Mouse (Mus musculus) embryo, embryonic 10.5 days (tissue): ENCODE data around the gene 1110051M20Rik.

ENCODE experiments used
- DNase-seq: peaks from one replicate; pipeline ENCODE4 v3.0.0-alpha.2; 2015; ENCODE audit warnings: low spot score

Gene 1110051M20Rik

DNA sequence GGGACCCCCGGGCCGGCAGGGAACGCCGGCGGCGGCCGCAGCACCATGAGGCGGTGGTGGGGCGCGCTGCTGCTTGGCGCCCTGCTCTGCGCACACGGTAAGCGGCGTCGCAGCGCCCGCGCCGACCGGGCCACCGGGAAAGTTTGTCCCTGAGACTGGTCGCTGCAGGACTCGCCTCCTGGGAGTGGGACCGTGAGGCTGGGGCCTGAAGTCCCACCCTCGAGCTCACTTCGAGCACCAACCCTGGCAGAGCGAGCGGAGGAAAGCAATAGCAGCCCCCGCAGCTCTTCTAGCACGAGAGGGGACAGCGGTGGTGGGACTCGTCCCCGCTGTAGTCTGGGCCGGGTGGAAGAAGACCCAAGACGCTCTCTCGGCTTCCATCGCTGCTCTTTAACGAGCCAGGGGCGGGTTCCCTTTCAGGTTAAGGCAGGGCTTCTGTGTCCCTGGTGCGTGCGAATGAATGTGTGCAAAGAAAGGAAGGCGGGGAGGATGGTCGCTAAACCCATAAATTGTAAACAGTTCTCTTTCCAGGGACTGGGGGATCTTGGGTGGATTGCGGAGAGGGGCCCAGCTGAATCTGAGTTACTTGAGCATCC lies 13.2 kb upstream of the 1110051M20Rik start:
- DNase-seq: peak; percentile 78

DNA sequence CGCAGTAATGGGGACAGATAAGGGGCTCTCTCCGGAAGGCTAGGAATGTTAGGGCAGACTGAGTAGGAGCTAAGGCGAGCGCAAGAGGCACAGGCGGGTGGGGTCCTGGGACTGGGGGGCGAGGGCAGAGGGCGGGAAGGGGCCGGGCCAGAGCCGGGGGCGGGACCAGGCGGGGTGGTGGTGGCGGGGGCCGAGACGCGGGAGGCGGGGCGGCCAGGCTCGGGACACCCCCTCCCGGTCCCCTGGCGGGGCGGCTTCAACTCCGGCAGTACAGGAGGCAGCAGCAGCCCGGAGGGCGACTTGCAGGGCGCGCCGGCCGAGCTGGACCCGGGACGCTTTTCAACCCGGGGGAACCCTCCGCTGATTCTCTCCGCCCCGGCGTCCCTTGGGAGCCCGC lies 12.8 kb upstream of the 1110051M20Rik start, which contains the start of gene Lrp4:
Gene Lrp4, plus strand, starts transcription at position 253 of the 397 bp plus-strand sequence.
- DNase-seq: no peak

DNA sequence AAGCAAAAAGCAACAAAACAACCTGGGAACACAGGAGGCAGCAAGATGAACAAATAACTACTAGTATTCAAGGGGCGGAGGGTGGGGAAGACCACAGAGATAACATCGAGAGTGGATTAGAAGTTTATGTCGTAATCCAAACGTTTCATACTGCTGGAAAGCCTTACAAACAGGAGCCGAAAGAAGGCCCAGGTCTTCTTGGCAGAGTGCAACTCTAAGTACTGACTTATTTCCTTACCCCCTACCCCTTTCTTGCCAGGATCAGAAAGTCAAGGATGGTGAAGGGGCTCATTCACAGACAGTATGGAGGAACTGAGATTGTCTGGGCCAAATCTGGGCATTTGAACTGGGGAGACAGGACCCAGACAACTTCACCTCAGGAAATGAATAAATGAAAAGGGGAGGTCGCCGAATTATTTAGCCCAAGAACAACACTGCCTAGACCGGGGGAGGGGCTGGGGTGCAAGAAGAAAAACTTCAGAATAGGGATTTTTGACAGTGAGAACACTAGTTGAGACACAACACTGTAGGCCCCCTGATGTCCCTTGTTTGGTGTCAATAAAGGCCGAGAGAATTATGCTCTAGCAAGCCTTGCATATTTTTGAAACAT lies 12.1 kb upstream of the 1110051M20Rik start:
- DNase-seq: no peak

DNA sequence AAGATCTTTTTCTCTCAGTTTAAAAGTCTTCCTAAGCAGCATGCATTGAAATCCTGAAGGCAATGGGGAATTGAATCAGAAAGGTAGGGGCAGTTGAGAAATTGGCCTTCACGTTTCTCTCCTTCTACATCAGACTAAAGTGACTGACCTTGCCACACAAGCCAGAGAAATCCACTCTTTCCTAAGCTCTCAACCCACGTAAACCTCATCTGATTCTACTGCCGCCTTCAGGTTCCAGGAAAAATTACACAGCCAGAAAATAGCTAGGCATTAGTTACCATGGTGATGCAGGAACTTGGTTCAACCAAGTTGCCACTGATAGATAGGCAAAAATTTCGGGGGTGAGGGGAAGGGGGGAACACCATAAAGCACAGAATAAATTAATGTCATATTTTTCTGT lies 11.3 kb upstream of the 1110051M20Rik start:
- peak; percentile 91 for DNase-seq

DNA sequence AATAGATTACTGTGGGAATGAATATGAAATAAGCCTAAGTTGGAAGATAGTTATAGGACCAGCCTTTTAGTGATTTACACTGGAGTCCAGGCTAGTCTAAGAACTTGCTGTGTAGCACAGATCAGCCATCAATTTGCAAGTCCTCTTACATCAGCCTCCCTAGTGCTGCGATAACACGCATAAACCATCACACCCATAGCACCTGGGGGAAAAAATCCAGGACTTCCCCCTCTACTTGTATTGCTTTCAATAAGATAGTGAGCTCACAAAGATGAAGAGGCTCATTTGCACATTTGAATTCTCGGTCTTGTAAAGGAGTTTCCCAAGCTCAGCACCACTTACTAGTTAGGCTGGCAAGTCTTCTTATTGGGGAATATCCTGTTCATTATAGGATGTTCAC lies 9.9 kb upstream of the 1110051M20Rik start:
- no peak for DNase-seq

DNA sequence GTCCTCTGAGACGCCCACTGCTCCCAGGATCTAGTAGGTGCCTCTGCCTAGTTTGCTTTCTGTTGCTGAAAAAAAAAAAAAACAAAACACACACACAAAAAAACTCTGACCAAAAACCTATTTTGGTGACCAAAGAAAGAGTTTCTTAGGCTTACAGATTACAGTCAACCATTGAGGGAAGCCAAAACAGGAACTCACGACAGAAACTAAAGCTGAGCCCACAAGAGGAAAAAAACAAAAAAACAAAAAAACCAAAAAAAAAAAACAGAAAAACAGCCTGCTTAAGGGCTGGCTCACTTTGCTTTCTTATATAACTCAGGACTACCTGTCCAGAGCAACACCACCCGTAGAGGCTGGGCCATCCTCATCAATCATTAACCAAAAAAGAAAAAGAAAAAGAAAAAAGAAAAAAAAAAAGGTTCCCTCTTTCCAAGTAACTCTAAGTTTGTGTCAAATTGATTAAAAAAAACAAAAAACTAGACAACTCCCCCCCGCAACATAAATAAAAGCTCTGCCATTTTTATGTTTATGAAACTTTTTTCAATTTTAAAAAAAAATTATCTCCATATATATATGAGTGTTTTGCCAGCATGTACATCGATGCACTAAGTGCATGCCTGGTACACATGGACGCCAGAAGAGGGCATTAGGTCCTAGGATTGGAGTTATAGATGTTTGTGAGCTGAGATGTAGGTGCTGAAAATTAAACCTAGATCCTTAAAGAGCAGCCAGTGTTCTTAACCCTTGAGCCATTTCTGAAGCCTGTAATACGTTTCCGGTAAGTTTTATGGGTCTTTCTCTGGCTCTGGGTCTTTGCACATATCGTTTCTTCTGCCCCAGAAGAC lies 8.9 kb upstream of the 1110051M20Rik start:
- no peak for DNase-seq

DNA sequence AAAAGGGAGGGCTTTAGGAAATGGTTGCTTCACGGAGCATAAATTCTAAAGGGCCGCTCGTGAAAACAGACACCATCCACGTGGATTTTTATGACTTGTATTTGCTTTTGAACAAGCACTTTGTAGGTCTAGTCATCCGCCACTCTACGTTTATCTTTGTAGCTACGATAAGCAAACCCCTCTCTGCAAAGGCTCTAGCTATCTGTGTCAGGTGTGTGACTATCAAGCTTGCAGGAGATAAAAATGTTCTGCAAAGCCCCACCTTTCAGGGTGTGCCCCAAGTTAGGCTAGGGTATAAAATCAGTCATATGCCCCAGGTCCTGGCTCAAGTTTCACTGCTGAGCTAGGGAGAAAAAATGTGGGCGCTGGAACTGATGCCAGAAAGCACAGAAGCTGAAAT lies 8.2 kb upstream of the 1110051M20Rik start:
- no peak for DNase-seq

DNA sequence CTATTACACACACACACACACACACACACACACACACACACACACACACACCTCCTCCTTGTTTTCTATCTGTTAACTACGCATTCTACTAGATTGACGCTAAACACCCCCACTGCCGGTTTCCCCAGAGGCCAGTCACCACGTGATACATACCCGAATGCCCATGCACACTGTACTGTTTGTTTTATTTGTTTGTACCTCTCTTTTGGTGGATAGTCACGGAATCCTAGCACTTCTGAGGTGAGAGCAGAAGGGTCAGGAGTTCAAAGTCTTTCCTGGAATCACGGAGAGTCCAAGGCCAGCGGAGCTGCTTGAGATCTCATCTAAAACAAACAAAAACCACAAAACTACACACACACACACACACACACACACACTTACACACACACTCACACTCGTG lies 5.8 kb upstream of the 1110051M20Rik start:
- DNase-seq: no peak

DNA sequence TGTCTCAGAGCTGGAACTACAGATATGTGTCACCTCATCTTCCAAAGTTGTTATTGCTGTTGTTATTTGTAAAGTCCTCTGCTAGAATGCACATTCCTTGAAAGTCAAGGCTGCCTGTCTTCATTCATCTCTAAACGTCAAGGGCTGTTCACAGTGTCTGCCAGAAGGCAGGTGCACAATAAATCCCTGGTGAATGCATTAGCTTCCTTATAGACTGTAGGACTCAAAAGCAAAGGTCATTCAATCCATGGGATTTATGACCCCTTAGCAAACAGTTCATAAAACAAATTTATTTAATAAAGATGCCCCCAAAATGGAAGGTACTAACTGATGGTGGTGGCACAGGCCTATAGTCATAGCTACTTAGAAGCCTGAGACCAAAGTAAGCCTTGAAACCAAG lies 5.2 kb upstream of the 1110051M20Rik start:
- no peak for DNase-seq

DNA sequence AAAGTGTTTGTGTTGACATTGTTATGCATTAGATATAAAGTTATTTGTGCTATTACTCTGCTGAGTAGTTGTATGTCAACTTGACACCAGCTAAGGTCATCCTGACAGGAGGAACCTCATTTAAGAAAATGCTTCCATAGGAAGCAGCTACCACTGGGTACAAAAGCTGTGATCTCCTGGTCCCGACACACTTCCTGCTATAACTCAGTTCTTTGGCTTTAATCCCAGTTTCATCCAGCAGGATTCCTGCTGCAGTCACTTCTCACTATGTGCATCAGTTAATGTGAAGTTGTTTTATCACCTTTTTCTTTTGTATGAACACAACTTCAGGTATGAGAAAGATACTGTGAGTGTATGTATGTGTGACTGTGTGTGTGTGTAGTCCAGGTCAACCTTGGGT lies 2.3 kb downstream of the 1110051M20Rik start:
- no peak for DNase-seq

DNA sequence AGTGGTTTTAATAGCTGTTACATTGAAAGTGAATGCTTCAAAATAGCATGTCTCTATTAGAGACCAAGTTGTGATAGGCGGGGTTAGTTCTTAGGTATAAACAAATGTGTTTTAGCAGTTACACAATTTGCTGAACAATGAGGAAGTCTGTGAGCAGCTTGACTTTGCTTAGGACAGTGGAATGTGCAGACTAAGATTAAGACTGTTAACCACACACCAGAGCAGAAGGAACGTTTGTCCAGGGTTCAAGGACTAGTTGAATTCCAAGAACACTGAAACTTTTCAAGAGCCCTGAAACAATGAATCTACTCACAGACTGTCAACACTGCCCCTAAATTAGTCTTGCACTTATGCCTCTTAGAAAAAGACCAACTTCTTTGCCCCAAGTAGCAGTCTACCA lies 2.8 kb downstream of the 1110051M20Rik start:
- no peak for DNase-seq

DNA sequence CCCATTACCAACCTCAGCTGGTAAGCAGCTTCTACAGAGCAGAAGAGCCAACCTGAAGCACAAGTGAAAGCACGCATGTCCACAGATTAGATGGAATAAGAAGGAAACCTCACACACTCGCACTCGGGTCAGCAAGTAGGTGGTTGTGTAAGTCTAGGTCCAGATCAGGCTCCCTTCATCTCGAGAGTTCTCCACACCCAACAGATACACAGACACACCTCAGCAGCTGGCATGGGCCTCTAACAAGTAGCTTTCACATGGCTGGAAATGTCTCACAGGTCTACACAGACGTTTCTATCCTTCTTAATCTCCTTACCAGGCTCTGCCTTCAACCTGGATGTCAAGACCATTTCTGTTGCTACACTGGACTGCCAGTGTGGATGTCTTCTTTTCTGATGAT lies 3.8 kb downstream of the 1110051M20Rik start:
- DNase-seq: no peak

DNA sequence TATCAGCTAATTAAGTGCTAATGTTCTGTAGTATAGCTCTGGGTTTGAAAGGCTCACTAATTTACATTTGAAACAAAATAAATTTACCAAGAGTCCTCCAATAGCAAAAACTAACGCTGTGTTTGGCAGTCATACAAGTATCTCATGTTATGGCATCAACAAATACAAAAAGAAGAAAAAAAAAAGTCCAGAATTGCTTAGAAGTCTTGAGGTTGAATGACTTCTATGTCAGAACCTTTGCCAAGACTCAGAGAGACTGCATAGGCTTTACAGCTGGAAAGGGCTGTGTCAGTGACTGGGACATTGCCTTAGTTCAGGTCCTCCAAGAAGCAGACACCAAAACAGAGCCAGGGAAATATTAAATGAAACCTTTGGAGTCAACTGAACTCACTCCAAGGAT lies 4.6 kb downstream of the 1110051M20Rik start:
- DNase-seq: no peak

DNA sequence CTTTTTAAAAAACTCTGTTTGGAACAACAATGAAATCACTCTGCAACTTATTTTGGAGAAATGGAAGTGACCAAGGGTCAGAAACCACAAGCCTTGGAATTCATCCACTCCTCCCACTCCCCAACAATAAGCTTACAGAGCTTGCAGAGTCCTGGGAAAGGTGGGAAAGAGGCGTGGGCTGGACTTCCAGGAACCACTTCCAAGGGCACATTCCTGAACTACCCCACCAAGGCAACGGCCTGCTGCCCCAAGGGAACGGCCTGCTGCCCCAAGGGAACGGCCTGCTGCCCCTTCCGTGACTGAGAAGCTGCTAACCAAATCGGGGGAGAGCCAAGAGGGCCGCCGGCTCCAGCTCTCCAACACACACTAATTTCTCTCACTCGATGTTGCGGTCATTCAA lies 5.2 kb downstream of the 1110051M20Rik start:
- no peak for DNase-seq

DNA sequence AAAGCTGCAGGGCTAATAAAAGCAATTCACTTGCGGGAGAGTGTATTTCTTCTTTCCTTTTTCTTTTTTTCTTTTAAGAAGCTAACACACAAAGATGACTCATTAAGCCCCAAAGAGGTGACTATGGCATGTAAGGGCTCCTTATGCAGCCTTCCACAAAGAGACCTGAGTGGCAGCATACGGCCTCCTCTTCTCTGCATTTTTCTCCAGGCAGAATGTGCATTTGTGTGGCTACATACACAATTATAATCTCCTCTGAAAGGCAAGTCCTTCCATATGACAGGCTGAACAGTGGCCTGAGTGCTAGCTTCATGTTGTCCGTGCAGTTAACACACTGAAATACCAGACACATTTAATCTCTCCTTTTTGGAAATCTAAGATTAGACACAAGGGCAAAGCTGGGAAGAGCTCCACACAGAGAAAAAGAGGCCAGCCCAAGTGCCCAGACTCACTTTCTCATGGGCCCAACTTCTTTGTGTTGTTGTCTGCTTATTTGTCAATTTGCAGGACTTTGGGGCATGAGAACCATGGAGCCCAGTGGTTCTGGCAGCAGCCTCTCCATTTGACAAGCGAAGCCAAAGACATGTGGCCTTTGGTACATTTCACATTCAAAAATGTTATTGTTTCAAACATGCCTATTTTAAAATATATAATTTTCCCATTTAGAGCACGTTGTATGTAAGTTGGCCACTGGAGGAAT lies 7.2 kb downstream of the 1110051M20Rik start:
- no peak for DNase-seq

DNA sequence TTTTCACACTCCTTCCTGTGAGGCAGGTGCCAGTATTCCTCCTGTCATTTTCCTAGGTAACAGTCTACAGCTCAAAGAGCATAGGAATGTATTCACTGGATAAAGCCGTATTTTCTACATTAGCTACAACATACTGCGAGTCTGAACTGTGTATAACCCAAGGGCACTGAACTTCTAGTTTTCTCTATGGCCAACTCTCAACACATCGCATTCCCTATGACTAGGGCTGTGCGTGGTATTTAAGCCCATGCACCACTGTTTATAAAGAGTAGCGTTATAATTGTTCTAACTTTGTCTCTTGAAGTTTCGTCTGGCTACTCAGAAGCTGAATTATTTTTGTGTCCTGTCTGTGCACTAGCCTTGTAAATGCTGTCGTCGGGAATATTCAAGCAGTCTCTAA lies 7.8 kb downstream of the 1110051M20Rik start:
- DNase-seq: no peak

DNA sequence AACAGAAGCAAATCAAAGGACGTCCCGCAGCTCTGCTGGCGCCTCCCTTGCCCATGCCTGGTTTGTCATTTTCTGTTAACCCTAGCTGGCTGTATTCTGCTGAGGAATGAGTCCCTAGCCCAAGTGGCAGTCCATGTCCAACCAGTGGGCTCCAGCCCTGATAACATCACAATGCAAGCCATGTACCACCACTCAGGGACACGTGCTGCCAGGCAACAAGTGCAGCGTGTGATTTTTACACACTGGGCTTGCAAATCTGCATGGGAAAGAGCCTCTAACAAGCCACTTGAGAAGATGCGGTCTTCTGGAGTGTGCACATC lies 13.9 kb downstream of the 1110051M20Rik start:
- peak; percentile 32 for DNase-seq

DNA sequence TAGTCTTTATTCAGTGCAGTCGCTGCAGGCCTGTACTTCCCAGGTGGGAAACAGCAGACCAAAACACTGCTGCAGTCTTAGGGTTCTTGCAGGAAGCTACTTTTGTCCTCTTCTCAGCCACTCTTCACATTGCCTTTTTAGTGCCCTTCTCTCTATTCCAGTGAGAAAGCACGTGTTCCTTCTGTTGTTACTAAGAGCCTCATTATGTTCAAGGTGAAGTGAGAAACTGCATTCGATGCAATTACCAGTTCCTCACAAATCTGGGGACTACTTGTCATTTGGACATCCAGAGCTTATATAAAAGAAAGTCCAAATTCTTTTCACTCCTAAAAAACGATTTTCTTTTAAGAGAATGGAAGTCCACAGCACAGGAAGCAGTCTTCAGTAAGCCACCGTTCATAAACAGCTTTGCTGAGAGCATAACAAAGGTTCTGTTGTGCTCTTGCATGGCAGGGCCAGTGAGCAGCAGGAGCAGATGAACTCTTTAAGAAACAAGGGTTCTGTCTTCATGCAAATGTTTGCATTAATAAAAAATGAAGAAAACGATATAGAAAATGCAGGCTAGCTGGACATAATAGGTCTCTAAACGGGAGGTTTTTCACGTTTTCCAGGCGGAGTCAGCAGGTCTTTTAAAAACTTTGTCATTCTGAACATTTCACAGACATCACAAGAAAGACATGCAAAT lies 14.4 kb downstream of the 1110051M20Rik start:
- DNase-seq: peak; percentile 45

DNA sequence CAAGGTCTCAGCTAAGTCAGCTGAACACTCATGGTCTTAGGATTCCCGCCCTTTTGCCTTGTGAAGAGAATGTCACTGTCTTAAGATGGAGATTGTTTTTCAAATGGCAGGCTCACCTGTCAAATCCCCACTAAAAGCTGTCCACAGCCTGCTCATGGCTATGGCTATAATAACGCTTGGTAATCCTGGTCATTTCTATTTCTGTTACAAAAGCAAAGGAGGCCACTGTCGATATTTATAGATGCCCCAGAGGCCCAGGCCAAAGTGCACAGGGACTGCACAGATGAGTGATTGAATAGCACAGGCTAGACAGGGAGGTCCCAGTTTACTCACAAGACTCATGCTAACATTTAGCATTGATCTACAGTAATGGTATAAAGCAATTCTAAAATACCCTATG lies 15.4 kb downstream of the 1110051M20Rik start:
- no peak for DNase-seq

DNA sequence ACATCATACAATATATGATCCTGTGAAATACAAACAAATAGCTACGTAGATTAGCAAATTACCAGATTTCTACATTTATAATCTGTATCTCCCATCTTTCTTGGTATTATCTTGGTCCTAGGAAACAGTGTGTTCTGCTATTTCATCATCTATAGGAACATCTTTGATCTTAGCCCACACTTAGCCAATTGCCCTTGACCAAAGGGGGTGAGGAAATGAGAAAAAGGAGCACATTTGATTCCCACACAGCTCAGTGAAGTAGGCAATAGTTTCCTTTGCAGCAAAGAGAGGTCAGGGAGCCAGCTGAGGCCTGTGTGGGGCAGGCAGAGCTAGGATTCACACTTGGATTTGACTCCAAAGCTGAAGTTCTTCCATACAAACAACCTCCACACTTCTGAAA lies 18.2 kb downstream of the 1110051M20Rik start:
- no peak for DNase-seq

DNA sequence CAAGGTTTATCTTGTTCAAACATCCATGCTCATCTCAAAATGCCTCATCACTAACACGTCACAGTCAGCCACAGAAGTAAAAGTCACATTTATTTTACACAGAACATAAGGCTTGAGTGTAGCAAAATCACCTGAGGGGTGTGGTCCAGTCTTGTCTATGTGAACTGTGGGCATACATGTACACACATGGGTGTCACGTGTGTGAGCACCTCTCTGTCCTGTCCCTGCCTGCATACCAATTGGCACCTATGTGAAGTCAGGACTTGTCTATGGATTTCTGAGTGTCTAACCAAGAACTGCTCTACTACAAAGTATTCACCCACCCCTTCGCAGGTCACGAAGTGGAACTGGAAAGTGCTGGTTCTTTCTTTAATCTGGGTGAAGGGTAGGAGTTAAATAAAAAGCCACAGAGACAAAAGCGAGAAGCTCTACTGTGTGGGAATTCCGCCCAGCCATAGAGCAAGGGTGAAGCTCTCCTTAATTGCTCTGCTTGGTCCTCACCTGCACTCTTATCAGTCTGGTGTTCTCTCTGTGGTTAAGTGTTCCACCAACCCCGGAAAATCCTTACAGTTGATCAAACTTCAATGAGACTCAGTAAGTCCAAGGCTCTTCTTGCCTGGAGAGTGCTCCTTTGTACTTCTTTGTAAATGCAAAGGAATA lies 20.3 kb downstream of the 1110051M20Rik start:
- DNase-seq: no peak

DNA sequence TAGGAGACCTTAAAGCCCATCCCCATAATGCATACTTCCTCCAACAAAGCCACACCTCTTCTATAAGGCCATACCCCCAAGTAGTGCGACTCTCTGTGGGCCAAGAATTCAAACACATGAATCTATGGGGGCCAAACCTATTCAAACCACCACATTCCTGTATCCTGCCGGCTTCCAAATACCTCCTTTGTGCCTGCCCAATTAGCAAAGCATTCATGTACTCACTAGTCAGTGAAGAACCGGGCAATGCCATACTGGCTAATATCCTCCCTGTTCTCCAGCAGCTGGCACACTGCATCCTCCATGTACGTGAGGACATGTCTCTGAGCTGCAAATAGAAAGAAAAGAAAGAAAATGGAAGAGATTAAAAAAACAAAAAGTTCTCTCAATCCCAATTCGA lies 22.9 kb downstream of the 1110051M20Rik start:
- no peak for DNase-seq
